Mouse (Mus musculus): ENCODE measurements around the gene Stk35. TPM values are rescaled to one million over a fixed set of nuclear protein-coding genes. Genes with fewer than 3 reads are reported as not detected.

Gene Stk35
- polyA plus RNA-seq (2012; ENCODE audit: low replicate concordance): 6.5 and 8.4 TPM in 2 replicates

GRCm38 (mm10) chr2:129800271-129800903 lies at the start of gene Stk35:
Stk35 (plus strand) TSS chr2:129800517.

Other genes with a start within 250 kb of the Stk35 start
- gene Sirpa, start 207.7 kb upstream of the Stk35 start, polyA plus RNA-seq (2012; ENCODE audit: low replicate concordance): 120 and 165 TPM in 2 replicates
- gene Pdyn, start 100.7 kb upstream of the Stk35 start, polyA plus RNA-seq (2012; ENCODE audit: low replicate concordance): not detected in 2 replicates
- gene Tgm3, start 211.8 kb downstream of the Stk35 start, polyA plus RNA-seq (2012; ENCODE audit: low replicate concordance): 0.07 and 0.15 TPM in 2 replicates